Mouse (Mus musculus) limb, embryonic 15.5 days (tissue): ENCODE measurements around the gene Tmem170b. TPM values are rescaled to one million over a fixed set of nuclear protein-coding genes. Genes with fewer than 3 reads are reported as not detected.
"Not testable (repeated sequence)": the region's sequence is repeated elsewhere in the genome, so short reads cannot be mapped to it uniquely, and the experiment has no call there.

ENCODE experiments used
- ATAC-seq: fragments of 200-750 bp; cut with Nextera tagmentation; 2 replicates; pipeline ENCODE4 v1.8.0; 2017; ENCODE audit warnings: low read depth, moderate TSS enrichment; ENCODE audit not compliant: insufficient number of reproducible peaks, low FRiP score, low TSS enrichment
- H3K27ac ChIP-seq: fragments of 300-500 bp; sonication (generic); 2 replicates; pipeline ENCODE4 v1.5.1; 2015; ENCODE audit warnings: moderate library complexity, mild to moderate bottlenecking, inconsistent platforms
- H3K27me3 ChIP-seq: fragments of 300-500 bp; sonication (generic); 2 replicates; pipeline ENCODE4 v1.6.1; 2015; ENCODE audit warnings: inconsistent platforms
- H3K36me3 ChIP-seq: fragments of 300-500 bp; sonication (generic); 2 replicates; pipeline ENCODE4 v1.6.1; 2015; ENCODE audit warnings: inconsistent platforms
- H3K4me1 ChIP-seq: fragments of 300-500 bp; sonication (generic); 2 replicates; pipeline ENCODE4 v1.6.1; 2015; ENCODE audit warnings: inconsistent platforms
- H3K4me2 ChIP-seq: fragments of 300-500 bp; sonication (generic); 2 replicates; pipeline ENCODE4 v1.6.1; 2015; ENCODE audit warnings: mild to moderate bottlenecking, inconsistent platforms
- H3K4me3 ChIP-seq: fragments of 300-500 bp; sonication (generic); 2 replicates; pipeline ENCODE4 v1.5.1; 2015; ENCODE audit warnings: mild to moderate bottlenecking, inconsistent platforms
- H3K9ac ChIP-seq: fragments of 300-500 bp; sonication (generic); 2 replicates; pipeline ENCODE4 v1.6.1; 2015; ENCODE audit warnings: inconsistent platforms
- H3K9me3 ChIP-seq: fragments of 300-500 bp; sonication (generic); 2 replicates; pipeline ENCODE4 v1.6.1; 2016; ENCODE audit warnings: inconsistent platforms
- WGBS: fragments of 180-500 bp; shearing (Covaris S2); methylation state at CpG from one replicate; pipeline ENCODE4 v1.1.7; 2015; 5-methylcytosine and 5-hydroxymethylcytosine counted together
- polyA plus RNA-seq: library from polyadenylated mRNA; unstranded; fragments of >200 nt; fragmentation: Nextera tagmentation; extraction: Ambion mirVana; gene quantifications from 2 replicates; pipeline ENCODE4 v1.2.1, GENCODE M21; 2015

Gene Tmem170b
- polyA plus RNA-seq, 1 experiment from 2014 or later, result 12.1 TPM

DNA sequence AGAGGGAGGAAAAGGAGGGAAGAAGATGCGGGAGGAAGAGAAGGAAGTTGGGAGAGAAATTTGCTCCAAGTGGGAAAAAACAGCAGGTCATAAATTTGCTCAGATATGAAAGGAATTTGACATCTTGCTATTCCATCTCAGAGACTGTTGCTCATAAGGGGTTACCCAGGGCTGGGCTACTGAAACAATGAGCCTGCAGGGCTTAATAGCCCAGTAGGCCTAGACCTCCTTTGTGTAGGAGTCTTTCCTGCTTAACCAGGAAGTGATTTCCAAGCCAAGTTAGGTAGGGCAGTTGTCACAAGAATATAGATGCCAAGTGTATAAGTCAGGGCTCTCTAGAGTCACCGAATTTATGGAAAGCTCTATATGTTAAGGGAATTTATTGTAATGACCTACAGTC, 48.1 kb downstream of the Tmem170b start:
- 72% methylated on average over 2 of the region's 2 CpGs for WGBS
- H3K4me3 ChIP-seq, result no peak overlapping the region
- no peak overlapping the region for H3K27ac ChIP-seq
- no peaks in the 10 kb centered on the region for H3K36me3 ChIP-seq
- H3K9me3 ChIP-seq, result no peaks in the 10 kb centered on the region
- no peak for ATAC-seq
- H3K9ac ChIP-seq, result no peak overlapping the region
- H3K4me2 ChIP-seq, result no peak overlapping the region
- H3K4me1 ChIP-seq, result no peaks in the 10 kb centered on the region
- no peaks in the 10 kb centered on the region for H3K27me3 ChIP-seq

DNA sequence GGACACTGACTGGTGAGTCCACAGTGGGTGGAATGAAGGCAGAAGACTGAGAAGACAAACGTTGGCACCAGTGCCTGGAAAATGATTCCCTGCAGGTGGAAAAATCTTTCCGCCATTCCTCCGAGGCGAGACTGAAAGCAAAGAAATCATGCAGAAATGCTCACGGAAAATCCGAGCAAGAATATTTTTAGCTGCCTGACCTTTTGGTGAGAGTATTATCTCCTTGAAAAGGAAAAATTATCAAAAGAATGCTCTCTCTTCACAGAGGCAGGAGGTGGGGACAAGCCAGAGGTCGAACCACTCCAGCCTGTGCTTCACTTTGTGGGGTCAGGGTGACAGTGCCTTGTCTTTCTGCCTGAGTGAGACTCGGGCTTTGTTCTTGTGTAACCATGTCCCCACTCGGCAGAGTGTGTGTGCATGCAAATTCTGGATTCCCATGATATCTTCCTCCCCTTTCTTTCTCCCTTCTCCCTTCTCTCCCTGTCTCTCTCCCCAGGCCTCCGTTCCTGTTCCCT, 49.9 kb downstream of the Tmem170b start:
- H3K9me3 ChIP-seq, result no peaks in the 10 kb centered on the region

DNA sequence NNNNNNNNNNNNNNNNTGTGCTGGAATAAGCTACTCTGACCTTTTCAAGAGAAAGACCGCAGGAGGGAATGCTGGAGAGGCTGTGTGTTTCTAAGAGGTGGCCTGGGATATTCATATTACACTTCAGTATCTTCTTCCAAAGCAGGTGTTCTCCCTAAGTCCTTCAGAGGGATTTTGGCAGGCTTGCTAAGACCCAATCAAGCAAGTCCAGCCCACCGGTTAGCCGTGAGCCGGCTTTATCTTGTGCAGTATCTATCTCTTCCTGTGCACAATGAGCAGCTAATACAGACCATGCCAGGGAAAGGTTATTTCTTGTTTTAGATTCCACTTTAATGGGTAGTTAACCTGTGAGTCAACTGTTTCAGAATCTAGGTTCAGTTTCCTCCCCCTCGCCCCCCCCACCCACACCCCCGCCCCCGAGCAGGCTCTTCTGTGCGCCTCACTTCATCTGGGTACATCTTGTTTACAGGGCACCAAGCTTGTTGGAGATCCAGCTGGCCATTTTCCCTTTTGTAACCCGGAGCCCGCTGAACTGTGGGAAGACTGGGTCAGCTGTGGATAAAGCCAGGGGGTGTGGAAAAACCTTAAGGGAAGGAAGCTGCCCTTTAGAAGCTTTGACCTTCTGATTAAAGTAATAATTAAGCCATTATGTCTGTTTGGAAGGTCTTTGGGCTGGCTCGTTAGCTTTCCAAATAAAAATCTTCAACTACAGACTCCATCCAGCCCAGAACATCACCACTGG, 54.5 kb downstream of the Tmem170b start:
- Histone ChIP-seq H3K4me2 (no peak overlapping the region), H3K9me3 (no peaks in the 10 kb centered on the region), H3K27me3 (no peaks in the 10 kb centered on the region), H3K4me1 (peaks cover 13% of the 10 kb centered on the region), H3K4me3 (no peak overlapping the region), H3K36me3 (no peaks in the 10 kb centered on the region), H3K9ac (no peak overlapping the region), H3K27ac (no peak overlapping the region)
- ATAC-seq, result no peak
- WGBS, result 65% methylated on average over 11 of the region's 11 CpGs

More for the DNA sequence above, 49.9 kb downstream of the Tmem170b start:
- no peaks in the 10 kb centered on the region for H3K36me3 ChIP-seq
- H3K4me2 ChIP-seq, result no peak overlapping the region
- H3K4me1 ChIP-seq, result 0 out of 2 replicates have a peak, but pooled peaks cover 3% of the 10 kb centered on the region
- H3K9ac ChIP-seq, result no peak overlapping the region
- H3K27ac ChIP-seq, result no peak overlapping the region
- ATAC-seq, result no peak
- WGBS, result 77% methylated on average over 10 of the region's 10 CpGs
- H3K4me3 ChIP-seq, result no peak overlapping the region
- H3K27me3 ChIP-seq, result no peaks in the 10 kb centered on the region

DNA sequence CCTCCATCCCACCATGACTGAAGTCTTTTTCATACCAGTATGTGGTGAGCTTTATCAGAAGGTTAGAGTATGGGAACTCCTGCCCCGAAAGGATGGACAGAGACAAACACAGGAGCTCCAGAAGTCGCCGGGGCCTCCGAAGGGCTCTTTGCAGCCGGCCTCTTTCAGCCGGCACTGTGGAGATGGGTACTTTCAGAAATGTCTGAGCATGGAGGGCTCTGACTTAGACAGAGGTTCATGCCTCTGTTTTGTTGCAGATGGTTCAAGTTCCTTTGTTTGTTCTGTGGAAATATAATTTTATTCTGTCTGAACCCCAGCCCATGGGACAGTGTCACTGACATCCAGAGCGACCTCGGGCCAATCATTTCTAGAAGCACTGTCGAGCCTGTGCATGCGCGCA, 55.4 kb downstream of the Tmem170b start:
- Histone ChIP-seq H3K27me3 (no peaks in the 10 kb centered on the region), H3K36me3 (no peaks in the 10 kb centered on the region), H3K9ac (no peak overlapping the region), H3K4me3 (no peak overlapping the region), H3K4me2 (no peak overlapping the region), H3K9me3 (no peaks in the 10 kb centered on the region), H3K4me1 (peaks cover 13% of the 10 kb centered on the region), H3K27ac (no peak overlapping the region)
- ATAC-seq, result no peak
- WGBS, result 90% methylated on average over 11 of the region's 11 CpGs

DNA sequence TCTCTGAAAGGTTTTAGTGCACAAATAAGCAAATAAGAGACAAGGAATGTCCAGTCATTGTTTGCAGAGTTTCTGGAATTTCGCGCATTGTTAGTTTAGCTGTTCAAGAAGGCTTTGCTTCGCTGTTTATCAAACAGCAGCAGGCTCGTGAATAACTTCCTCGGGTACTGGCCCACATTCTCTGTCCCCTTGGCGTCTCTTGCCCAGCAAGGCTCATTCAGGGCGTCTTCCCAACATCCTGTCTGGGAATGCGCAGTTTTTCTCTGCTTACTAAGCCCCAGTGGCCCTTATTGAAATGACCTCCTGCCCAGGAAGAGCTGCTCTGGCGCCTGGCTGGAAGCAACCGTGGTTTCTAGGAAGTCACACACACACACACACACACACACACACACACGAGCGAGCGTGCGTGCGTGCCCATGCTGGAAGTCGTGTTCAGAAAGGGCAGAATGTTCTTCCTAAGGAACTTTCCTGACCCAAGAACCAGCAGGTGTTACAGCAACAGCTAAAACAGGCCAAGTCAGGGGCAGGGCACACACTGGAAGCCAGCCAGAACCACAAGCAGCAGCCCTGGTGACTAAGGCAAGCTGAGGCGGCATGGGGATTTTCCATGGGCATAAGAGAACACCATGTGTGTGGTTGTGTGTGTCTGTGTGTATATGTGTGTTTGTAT, 56.8 kb downstream of the Tmem170b start:
- H3K4me2 ChIP-seq, result no peak overlapping the region
- H3K9ac ChIP-seq, result no peak overlapping the region
- H3K27ac ChIP-seq, result peak overlapping the region; percentile 27; the same call in 1 of the 2 replicates
- no peaks in the 10 kb centered on the region for H3K36me3 ChIP-seq
- no peak overlapping the region for H3K4me3 ChIP-seq
- 0 out of 2 replicates have a peak, but pooled peaks have one; percentile 14 for ATAC-seq
- no peaks in the 10 kb centered on the region for H3K9me3 ChIP-seq
- 51% methylated on average over 17 of the region's 17 CpGs for WGBS
- no peaks in the 10 kb centered on the region for H3K27me3 ChIP-seq
- H3K4me1 ChIP-seq, result peaks cover 13% of the 10 kb centered on the region

DNA sequence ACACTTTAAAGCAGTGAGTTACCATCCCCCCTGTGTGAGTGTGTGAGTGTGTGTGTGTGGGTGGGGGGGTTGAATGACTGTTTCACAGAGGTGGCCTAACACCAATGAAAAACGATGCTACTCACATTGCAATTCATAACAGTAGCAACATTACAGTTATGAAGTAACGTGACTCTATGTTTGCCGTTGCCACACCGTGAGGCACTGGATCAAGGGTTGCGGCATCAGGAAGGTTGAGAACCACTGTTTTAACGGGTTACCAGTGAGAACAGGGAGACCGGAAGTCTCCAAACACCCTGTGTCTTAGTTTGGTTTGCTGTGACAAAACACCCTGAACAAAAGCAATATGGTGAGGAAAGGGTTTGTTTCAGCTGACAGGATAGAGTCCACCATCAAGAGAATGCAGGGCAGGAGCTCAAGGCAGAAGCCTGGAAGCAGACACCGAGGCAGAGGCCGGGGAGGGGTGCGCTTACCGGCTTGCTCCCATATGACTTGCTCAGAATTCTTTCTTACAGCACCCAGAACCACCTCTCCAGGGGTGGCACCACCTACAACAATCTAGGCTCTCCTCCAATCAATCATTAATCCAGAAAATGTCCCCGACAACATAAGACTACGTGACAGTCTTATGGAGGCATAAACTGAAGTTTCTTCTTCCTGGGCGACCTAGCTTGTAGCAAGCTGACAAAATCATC, 57.9 kb downstream of the Tmem170b start:
- H3K27ac ChIP-seq, result no peak overlapping the region
- H3K4me2 ChIP-seq, result no peak overlapping the region
- no peak overlapping the region for H3K9ac ChIP-seq
- ATAC-seq, result no peak
- peaks cover 13% of the 10 kb centered on the region for H3K4me1 ChIP-seq
- no peak overlapping the region for H3K4me3 ChIP-seq
- no peaks in the 10 kb centered on the region for H3K27me3 ChIP-seq
- 81% methylated on average over 14 of the region's 14 CpGs for WGBS
- H3K9me3 ChIP-seq, result no peaks in the 10 kb centered on the region
- H3K36me3 ChIP-seq, result no peaks in the 10 kb centered on the region

DNA sequence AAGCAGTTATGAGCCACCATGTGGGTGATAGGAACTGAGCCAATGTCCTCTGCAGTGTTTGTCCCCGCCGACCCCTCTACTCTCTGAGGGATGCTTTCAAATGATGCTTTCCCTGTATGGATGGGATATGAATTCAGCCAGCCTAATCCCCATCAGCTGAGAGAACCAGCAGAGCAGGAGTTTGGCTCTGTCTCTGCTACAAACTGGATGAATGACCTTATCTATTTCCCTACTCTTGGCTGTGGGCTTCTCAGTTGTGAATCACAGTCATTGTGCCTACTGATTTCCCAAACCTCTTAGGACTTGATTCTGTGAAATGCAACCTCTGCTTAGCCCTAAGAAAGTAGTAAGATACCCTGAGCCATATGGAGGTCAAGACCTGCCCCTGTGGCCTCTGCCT, 64.2 kb downstream of the Tmem170b start:
- Histone ChIP-seq H3K4me1 (no peaks in the 10 kb centered on the region), H3K27ac (no peak overlapping the region), H3K4me2 (no peak overlapping the region), H3K4me3 (no peak overlapping the region), H3K27me3 (no peaks in the 10 kb centered on the region), H3K9me3 (no peaks in the 10 kb centered on the region), H3K36me3 (no peaks in the 10 kb centered on the region), H3K9ac (no peak overlapping the region)
- 93% methylated on average over 2 of the region's 2 CpGs for WGBS
- no peak for ATAC-seq

DNA sequence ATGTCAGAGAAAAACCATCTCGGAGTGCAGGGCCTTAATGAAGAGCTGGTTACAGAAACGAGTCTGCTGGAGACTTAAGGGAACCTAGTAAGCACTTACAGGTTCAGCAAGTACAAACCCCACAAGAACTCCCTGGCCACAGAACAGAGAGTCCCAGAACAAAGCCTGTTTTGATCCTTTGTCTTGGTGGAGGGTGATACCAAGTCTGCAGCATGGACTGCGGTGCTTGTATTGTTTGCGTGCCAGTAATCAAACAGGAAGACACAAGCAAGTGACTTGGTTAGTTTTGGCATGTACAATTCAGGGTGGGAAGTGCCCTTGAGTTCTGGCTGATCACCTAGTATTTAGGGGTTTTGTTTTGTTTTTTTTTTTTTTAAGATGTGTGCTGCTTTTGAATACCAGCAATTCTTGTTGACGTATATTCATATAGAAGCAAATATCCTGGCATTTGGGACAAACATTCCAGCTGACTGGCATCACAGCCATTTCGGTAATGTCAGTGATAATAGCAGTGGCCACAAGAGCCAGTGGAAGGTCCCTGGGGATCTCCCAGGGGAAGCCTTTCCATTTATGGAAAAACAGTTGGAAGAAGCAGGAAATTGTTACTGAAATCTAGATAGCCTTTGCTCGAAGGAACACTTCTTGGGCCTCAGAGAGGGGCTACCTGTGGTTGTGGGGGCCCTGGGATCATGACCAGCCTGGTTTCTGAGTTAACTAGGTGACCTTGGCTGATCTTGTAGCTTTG, 64.9 kb downstream of the Tmem170b start:
- WGBS, result 67% methylated on average over 7 of the region's 7 CpGs
- no peak for ATAC-seq

DNA sequence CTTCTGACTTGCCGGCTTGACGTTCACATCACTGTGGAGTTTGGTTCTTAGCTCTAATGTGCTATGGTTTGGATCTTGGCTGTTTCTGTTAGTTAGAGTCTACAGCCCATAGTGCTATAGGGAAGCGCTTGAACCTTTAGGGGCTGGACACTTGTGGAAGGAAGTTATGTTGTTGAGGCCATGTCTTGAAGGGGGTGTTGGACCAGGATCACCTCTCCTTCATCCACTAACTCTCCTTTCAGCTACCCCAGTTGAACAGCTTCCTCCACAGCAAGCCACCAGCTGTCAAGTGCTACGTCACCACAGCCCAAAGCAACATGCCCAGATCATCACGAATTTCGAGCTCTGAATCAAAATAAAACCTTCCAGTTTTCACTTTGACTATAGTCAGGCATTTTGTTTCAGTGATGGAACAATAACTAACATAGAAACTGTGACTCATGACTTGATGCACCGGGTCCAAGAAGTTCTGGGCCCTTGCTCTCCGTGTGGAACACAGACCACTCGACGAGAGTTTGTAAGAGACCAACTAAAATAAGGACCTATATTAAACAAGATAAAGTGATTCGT, 65.5 kb downstream of the Tmem170b start:
- WGBS, result 91% methylated on average over 11 of the region's 11 CpGs
- Histone ChIP-seq H3K4me1 (no peaks in the 10 kb centered on the region), H3K27ac (no peak overlapping the region), H3K9ac (no peak overlapping the region), H3K4me2 (no peak overlapping the region), H3K27me3 (no peaks in the 10 kb centered on the region), H3K4me3 (no peak overlapping the region), H3K9me3 (no peaks in the 10 kb centered on the region), H3K36me3 (no peaks in the 10 kb centered on the region)
- ATAC-seq, result no peak

More for the DNA sequence above, 64.9 kb downstream of the Tmem170b start:
- no peaks in the 10 kb centered on the region for H3K27me3 ChIP-seq
- no peaks in the 10 kb centered on the region for H3K4me1 ChIP-seq
- H3K9me3 ChIP-seq, result no peaks in the 10 kb centered on the region
- no peak overlapping the region for H3K4me3 ChIP-seq
- H3K4me2 ChIP-seq, result no peak overlapping the region
- H3K27ac ChIP-seq, result no peak overlapping the region
- H3K36me3 ChIP-seq, result no peaks in the 10 kb centered on the region
- H3K9ac ChIP-seq, result no peak overlapping the region

DNA sequence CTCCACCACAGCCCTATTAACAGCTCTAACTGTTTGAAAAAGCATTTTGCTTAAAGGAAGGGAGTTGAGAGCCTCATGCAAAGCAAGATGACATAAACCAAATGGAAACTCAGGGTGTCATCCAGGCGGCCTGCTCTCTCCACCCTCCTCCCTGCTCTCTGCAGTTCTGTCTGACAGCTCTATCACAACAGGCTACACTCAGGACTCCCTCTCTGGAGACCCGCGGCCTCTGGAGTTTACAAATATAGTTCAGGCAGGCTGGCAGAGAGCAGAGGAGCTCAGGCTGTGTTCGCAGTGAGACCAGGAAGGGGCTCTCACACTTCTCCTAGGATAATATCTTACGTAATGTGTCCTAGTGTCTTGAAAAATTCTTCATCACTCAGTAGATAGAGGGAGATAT, 67.2 kb downstream of the Tmem170b start:
- H3K4me2 ChIP-seq, H3K9me3 ChIP-seq, H3K4me1 ChIP-seq, H3K9ac ChIP-seq, H3K27me3 ChIP-seq, H3K4me3 ChIP-seq, H3K27ac ChIP-seq, ATAC-seq, H3K36me3 ChIP-seq: not testable (repeated sequence)
- 54% methylated on average over 5 of the region's 5 CpGs for WGBS

DNA sequence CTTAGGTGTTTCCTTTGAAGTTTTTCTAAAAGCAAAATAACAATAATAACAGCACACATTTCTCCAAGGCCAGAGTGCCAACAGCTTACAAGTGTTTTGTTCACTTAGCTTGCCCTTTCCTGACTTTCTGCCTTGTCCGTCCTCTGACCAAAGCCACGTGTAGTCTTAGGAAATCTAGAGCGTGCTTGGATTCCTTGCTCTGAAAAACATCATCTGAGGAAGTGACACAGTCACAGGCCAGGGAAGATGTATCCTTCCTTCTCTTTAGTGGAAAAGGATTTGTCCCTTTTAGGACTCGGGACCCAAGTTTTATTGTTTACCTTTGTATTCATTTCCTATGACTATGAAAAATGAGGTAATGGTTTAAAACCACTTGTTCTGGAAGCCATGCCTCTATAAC, 67.8 kb downstream of the Tmem170b start:
- H3K36me3 ChIP-seq, result no peaks in the 10 kb centered on the region
- no peak overlapping the region for H3K4me3 ChIP-seq
- no peaks in the 10 kb centered on the region for H3K9me3 ChIP-seq
- H3K27me3 ChIP-seq, result no peaks in the 10 kb centered on the region
- no peak for ATAC-seq
- WGBS, result 78% methylated on average over 4 of the region's 4 CpGs
- H3K9ac ChIP-seq, result no peak overlapping the region
- H3K4me2 ChIP-seq, result no peak overlapping the region
- no peak overlapping the region for H3K27ac ChIP-seq
- no peaks in the 10 kb centered on the region for H3K4me1 ChIP-seq
